Mouse (Mus musculus): ENCODE data around the gene Pars2. TPM values are rescaled to one million over a fixed set of nuclear protein-coding genes. Genes with fewer than 3 reads are reported as not detected.

Pars2 gene
- polyA plus RNA-seq, 1 experiment from 2014 or later, result 7.5 TPM

DNA sequence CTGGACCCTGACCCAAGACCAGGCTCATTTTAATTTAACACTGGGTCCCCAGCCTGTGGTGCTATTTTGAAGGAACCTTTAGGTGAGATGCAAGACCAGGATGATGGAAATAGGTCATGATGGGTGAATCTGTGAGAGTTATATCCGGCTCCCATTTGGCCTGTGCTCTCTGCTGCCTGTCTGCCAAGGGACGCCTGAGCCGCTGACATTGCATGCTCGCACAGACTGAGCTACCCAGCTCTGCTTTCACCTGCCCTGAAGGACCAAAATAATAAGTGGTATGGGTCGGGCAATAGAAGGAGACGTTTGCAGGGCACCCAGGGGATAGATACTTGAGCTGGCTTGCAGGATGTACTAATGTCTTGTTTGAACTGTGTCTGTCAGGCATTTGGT is 6.7 kb upstream of the Pars2 start:
- no peak overlapping the region for H3K9ac ChIP-seq
- 54% methylated on average over 6 of the region's 6 CpGs for WGBS (ENCODE audit: insufficient replicate concordance)
- no peaks in the 10 kb centered on the region for H3K36me3 ChIP-seq
- ATAC-seq, result no peak
- no peak overlapping the region for H3K4me2 ChIP-seq
- no peak overlapping the region for H3K4me3 ChIP-seq
- no peaks in the 10 kb centered on the region for H3K4me1 ChIP-seq
- H3K9me3 ChIP-seq (replicated peaks), result no peaks in the 10 kb centered on the region
- no peak overlapping the region for H3K27ac ChIP-seq
- peaks cover 37% of the 10 kb centered on the region for H3K27me3 ChIP-seq (replicated peaks)

DNA sequence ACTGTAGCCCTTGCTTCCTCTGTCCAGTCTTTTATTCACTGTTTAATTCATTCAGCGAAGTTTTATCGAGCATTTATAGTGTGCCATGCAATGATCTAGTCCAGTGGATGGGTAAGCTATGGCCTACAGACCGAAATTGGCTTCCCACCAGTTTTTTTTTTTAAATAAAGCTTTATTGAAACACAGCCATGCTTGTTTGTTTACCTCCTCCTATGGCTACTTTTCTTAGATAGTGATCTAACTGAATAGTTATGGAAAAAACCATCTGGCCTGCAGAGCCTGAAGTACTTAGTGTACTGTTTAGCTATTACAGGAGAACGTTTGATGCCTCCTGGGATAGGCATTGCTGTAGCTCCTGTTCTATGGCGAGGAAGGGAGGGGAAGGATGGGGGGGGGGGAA is 5.1 kb upstream of the Pars2 start:
- no peak for ATAC-seq
- no peak overlapping the region for H3K4me2 ChIP-seq
- 65% methylated on average over 5 of the region's 5 CpGs for WGBS (ENCODE audit: insufficient replicate concordance)
- H3K4me3 ChIP-seq, result no peak overlapping the region
- peaks cover 4% of the 10 kb centered on the region; the same call in 1 of the 2 replicates for H3K4me1 ChIP-seq
- H3K9me3 ChIP-seq (replicated peaks), result no peaks in the 10 kb centered on the region
- peaks cover 37% of the 10 kb centered on the region for H3K27me3 ChIP-seq (replicated peaks)
- H3K9ac ChIP-seq, result no peak overlapping the region
- H3K36me3 ChIP-seq, result no peaks in the 10 kb centered on the region
- H3K27ac ChIP-seq, result no peak overlapping the region

DNA sequence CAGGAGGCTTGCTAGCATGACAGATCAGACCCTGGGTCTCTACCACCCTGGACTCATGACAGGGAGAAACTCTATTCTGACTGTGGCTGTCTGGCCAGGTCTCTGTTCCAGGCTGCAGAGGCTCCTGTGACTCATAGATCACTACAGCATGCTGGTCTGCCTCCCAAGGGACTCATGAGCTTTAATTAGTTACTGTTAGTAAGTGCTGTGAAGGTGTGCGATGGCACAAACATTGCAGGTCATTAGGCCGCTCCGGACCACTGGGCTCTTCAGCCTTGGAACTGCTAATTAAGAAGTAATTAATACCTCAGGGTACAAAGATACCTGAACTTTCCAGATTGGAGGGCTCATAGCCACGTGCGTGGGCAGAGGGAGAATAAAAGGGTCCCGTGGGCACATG is 3.7 kb upstream of the Pars2 start:
- H3K4me1 ChIP-seq, result peaks cover 13% of the 10 kb centered on the region

DNA sequence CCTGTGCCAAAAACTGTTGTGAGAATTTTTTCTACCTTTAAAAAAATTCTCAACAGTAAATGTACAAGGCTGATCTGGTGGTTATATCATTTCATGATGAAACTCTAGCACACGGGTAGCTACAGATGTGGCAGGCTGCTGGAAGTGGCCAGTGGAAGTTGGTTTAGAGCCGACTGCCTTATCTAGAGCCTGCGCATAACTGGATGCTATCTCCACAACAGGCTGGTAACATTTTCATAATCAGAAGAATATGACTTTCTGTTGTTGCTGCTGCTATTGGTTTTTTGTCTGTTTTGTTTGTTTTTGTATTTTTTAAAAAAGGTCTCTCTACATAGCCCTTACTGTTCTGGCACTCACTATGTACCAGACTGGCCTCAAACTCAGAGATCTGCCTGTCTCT is 1.7 kb downstream of the Pars2 start:
- peaks cover 28% of the 10 kb centered on the region for H3K36me3 ChIP-seq
- 62% methylated on average over 3 of the region's 3 CpGs for WGBS (ENCODE audit: insufficient replicate concordance)

More for the DNA sequence above, 3.7 kb upstream of the Pars2 start:
- Histone ChIP-seq H3K4me3 (no peak overlapping the region), H3K27me3 (replicated peaks) (peaks cover 37% of the 10 kb centered on the region), H3K27ac (no peak overlapping the region), H3K4me2 (no peak overlapping the region), H3K9ac (no peak overlapping the region), H3K36me3 (no peaks in the 10 kb centered on the region), H3K9me3 (replicated peaks) (no peaks in the 10 kb centered on the region)
- 67% methylated on average over 6 of the region's 6 CpGs for WGBS (ENCODE audit: insufficient replicate concordance)
- no peak for ATAC-seq

DNA sequence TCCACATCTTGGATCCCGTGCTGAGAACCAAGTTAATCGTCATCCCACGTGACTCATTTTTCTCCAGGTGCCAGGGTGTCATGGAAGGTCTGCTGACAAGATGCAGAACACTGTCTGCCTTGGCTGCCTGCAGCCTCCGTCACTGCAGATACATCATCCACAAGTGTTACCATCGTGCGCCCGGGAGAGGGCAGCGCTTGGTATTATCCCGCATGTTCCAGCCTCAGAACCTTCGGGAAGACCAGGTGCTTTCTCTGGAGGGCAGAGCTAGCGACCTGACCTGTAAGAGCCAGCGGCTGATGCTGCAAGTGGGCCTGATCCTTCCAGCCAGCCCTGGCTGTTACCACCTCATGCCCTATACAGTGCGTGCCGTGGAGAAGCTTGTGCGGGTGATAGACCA is 2.2 kb downstream of the Pars2 start:
- Histone ChIP-seq H3K9me3 (replicated peaks) (no peaks in the 10 kb centered on the region), H3K4me3 (no peak overlapping the region), H3K4me1 (peaks cover 19% of the 10 kb centered on the region), H3K36me3 (peaks cover 33% of the 10 kb centered on the region), H3K27ac (no peak overlapping the region), H3K27me3 (replicated peaks) (peaks cover 11% of the 10 kb centered on the region; the same call in 1 of the 2 replicates), H3K9ac (no peak overlapping the region), H3K4me2 (no peak overlapping the region)
- WGBS (ENCODE audit: insufficient replicate concordance), result 80% methylated on average over 15 of the region's 15 CpGs
- no peak for ATAC-seq

More for the DNA sequence above, 1.7 kb downstream of the Pars2 start:
- no peak for ATAC-seq
- H3K4me3 ChIP-seq, result no peak overlapping the region
- no peaks in the 10 kb centered on the region for H3K9me3 ChIP-seq (replicated peaks)
- H3K9ac ChIP-seq, result no peak overlapping the region
- no peak overlapping the region for H3K27ac ChIP-seq
- H3K4me1 ChIP-seq, result peaks cover 19% of the 10 kb centered on the region
- no peak overlapping the region for H3K4me2 ChIP-seq
- H3K27me3 ChIP-seq (replicated peaks), result peaks cover 16% of the 10 kb centered on the region

DNA sequence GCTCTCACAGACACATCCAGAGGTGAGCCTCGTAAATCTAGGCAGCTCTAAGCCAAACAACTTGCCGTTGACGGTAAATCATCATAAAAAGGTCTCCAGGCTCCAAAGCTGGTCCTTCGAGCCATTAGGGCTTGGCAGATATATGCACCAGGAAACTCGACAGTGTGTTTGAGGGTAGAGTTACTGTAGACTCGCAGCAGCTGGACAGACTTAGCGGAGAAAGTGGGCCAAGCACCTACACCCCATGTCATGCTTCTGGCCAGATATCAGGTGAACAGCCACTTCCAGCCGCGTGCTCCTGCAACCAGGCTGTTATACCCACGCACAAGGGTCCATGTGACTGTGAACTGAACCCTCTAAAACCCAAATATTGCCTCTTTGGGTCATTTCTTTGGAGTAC is 4.8 kb downstream of the Pars2 start:
- no peaks in the 10 kb centered on the region for H3K9me3 ChIP-seq (replicated peaks)
- no peak overlapping the region for H3K9ac ChIP-seq
- WGBS (ENCODE audit: insufficient replicate concordance), result 85% methylated on average over 10 of the region's 10 CpGs
- no peak overlapping the region for H3K4me2 ChIP-seq
- ATAC-seq, result no peak
- no peak overlapping the region for H3K27ac ChIP-seq
- H3K4me3 ChIP-seq, result no peak overlapping the region
- peaks cover 57% of the 10 kb centered on the region for H3K36me3 ChIP-seq
- peaks cover 15% of the 10 kb centered on the region for H3K4me1 ChIP-seq
- H3K27me3 ChIP-seq (replicated peaks), result no peaks in the 10 kb centered on the region

DNA sequence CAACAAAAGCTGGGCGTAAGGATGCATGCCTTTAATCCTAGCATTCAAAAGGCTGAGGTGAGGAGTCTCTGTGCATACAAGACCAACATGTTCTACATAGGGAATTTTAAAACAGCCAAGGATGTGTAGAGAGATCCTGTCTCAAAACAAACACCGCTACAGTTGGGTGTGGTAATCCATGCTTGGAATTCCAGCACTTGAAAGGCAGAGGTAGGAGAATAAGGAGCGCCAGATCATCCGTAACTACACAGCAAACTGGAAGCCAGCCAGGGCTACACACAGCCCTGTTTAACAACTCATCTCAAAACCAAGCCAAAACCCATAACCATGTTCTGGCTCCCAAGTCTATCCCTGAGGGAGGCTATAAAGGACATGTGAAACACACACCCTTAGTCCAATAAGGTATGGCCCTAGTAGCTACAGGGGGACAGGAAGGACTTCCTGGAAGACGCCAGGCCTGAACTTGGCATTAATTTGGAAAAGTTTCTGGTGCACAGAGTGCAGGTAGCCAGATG is 13.1 kb downstream of the Pars2 start:
- Histone ChIP-seq H3K9ac (no peak overlapping the region), H3K4me3 (no peak overlapping the region), H3K9me3 (replicated peaks) (no peaks in the 10 kb centered on the region), H3K27me3 (replicated peaks) (no peaks in the 10 kb centered on the region), H3K4me1 (no peaks in the 10 kb centered on the region), H3K36me3 (peaks cover 100% of the 10 kb centered on the region), H3K27ac (no peak overlapping the region), H3K4me2 (no peak overlapping the region)
- ATAC-seq, result no peak
- 81% methylated on average over 5 of the region's 5 CpGs for WGBS (ENCODE audit: insufficient replicate concordance)

DNA sequence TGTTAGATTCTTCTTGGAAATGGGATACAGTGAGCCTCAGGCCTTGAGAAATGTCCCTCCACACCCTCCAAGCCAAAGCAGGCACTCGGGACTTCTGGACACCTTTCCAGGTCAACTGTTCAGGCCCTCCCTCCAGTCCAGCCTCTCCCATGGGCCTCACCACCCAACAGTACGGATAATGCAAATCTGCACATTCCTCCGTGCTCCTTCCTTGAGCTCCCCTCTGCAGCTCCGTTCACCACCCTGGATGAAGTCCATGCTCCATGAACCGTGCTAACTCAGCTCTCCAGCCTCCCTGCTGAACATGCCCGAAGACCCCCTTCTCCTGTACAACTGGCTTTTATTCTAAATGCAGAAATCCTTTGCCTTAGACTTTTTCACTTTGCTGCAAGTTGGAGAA is 13.8 kb downstream of the Pars2 start:
- Histone ChIP-seq H3K27me3 (replicated peaks) (no peaks in the 10 kb centered on the region), H3K9me3 (replicated peaks) (no peaks in the 10 kb centered on the region), H3K36me3 (peaks cover 100% of the 10 kb centered on the region), H3K4me2 (no peak overlapping the region), H3K4me1 (no peaks in the 10 kb centered on the region), H3K4me3 (no peak overlapping the region), H3K27ac (no peak overlapping the region), H3K9ac (no peak overlapping the region)
- 81% methylated on average over 6 of the region's 6 CpGs for WGBS (ENCODE audit: insufficient replicate concordance)
- ATAC-seq, result no peak

DNA sequence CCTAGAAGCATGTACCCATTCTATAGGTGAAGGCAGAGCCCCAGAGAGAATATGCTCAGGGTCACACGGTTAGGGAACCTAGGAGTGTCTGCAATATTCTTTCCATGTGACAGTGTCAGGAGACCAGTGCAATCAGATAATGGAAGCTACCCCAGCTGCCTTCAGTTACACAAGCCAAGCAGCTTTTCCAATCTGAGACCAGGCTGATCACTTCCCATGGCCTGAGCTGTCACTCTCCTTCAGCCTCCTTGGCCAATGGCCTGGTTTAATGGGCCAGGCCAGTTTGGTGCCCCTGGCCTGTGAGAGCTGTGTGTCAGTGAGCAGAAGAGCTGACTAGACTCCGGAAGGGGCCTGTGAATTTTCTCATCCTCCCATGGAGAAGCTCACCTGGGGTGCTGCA is 14.4 kb downstream of the Pars2 start:
- Histone ChIP-seq H3K4me2 (no peak overlapping the region), H3K4me3 (no peak overlapping the region), H3K27ac (no peak overlapping the region), H3K9ac (no peak overlapping the region), H3K4me1 (no peaks in the 10 kb centered on the region), H3K36me3 (peaks cover 100% of the 10 kb centered on the region), H3K9me3 (replicated peaks) (no peaks in the 10 kb centered on the region), H3K27me3 (replicated peaks) (no peaks in the 10 kb centered on the region)
- no peak for ATAC-seq
- WGBS (ENCODE audit: insufficient replicate concordance), result 84% methylated on average over 2 of the region's 2 CpGs

DNA sequence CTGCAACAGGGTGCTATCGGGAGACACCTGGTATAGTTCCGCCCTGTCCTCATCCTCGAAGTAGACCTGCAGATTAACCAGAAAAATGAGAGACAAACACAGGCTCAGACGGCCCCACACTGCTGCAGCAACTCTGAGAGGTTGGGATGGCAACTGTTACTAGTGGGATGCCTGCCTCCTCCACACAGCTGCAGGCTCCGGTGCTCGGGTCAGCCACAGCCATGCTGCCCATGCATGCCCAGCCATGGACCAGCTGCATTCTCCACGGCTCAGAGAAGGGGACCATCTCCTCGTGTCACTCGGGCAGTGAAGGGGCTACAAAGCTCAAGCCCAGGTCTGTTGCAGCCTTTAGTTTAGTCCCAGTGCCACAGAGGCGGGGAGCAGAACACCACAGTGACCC is 14.8 kb downstream of the Pars2 start:
- H3K27ac ChIP-seq, result no peak overlapping the region
- 86% methylated on average over 10 of the region's 10 CpGs for WGBS (ENCODE audit: insufficient replicate concordance)
- no peak for ATAC-seq
- peaks cover 100% of the 10 kb centered on the region for H3K36me3 ChIP-seq
- H3K4me2 ChIP-seq, result no peak overlapping the region
- no peaks in the 10 kb centered on the region for H3K9me3 ChIP-seq (replicated peaks)
- no peaks in the 10 kb centered on the region for H3K27me3 ChIP-seq (replicated peaks)
- no peaks in the 10 kb centered on the region for H3K4me1 ChIP-seq
- H3K4me3 ChIP-seq, result no peak overlapping the region
- H3K9ac ChIP-seq, result no peak overlapping the region

DNA sequence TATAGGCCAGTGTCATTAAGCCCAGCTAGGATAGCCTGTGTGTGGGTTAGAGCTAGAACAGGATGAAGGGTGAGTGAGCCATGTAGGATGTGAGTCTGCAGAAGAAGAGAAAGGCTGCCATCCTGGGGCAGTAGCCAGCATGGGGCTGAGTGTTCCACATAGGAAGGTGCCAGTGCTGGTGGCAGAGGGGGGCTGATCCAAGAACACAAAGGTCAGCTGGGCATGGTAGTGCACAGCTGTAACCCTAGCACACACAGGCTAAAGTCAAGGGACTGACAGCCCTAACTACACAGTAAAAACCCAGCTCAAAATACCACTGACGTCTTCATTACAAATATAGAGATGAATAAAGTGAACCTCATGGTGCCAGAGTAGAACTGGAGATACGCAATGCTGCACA is 15.7 kb downstream of the Pars2 start:
- no peak overlapping the region for H3K4me3 ChIP-seq
- 83% methylated on average over 2 of the region's 2 CpGs for WGBS (ENCODE audit: insufficient replicate concordance)
- H3K36me3 ChIP-seq, result peaks cover 100% of the 10 kb centered on the region
- no peaks in the 10 kb centered on the region for H3K27me3 ChIP-seq (replicated peaks)
- no peaks in the 10 kb centered on the region for H3K4me1 ChIP-seq
- no peak overlapping the region for H3K27ac ChIP-seq
- no peak overlapping the region for H3K4me2 ChIP-seq
- no peak overlapping the region for H3K9ac ChIP-seq
- no peaks in the 10 kb centered on the region for H3K9me3 ChIP-seq (replicated peaks)
- ATAC-seq, result no peak

DNA sequence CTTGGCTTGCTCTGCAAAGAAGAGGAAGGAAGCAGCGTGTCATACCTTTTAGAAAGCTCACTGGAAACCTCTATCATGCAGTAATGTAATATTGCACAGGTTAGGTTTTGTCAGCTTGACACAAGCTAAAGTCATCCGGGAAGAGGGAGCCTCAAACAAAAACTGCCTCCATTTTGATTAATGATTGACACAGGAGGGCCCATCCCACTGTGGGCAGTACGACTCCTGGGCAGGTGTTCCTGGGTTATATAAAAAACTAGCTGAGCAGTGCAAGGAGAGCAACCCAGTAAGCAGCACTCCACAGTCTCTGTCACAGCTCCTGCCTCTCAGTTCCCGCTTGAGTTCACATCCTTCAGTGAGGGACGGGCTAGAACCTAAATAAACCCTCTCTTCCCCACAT is 25.9 kb downstream of the Pars2 start:
- no peak for ATAC-seq
- Histone ChIP-seq H3K27ac (no peak overlapping the region), H3K4me3 (no peak overlapping the region), H3K9me3 (replicated peaks) (no peaks in the 10 kb centered on the region), H3K9ac (no peak overlapping the region), H3K4me1 (peaks cover 32% of the 10 kb centered on the region), H3K27me3 (replicated peaks) (no peaks in the 10 kb centered on the region), H3K36me3 (peaks cover 57% of the 10 kb centered on the region), H3K4me2 (no peak overlapping the region)
- WGBS (ENCODE audit: insufficient replicate concordance), result 85% methylated on average over 5 of the region's 5 CpGs

DNA sequence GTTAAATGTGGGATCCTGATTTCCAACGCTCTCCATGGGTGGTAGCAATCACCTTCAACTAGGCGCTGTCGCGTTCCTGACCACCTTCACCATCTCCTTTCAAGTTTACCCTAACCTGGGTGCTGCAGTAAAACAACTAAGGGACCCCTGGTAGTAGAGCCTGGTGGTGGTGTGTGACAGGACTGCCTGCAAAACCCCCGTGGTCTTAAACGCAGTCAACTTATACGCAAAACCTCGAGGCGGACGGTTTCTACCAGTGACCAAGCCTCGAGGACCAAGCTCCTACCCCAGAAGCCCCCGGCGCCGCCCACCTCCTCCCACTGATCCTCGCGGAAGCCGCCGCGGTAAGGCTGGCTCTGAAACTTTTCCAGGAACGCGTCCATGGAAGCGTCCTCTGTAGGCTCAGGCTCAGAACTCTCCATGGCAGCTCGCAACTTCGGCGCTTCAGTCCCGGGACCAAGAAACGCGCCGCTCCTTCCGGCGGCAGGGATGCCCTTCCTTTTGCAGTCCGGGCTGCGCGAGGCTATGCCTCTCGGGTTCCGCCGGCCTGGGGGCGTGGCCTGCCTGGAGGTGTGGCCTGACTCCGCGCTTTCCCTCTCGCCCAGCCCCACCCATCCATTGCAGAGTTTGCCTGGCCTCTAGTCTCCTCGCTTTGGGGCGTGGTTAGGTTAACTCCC is 27.7 kb downstream of the Pars2 start, which contains the start of gene Ttc4:
TSS of gene Ttc4 (minus strand) at position 503 of the 677 bp plus-strand sequence.
- ATAC-seq, result peak; percentile 100

More for the DNA sequence above, 27.7 kb downstream of the Pars2 start, which contains the start of gene Ttc4:
- H3K4me3 ChIP-seq, result peak within 1 kb of the TSS; percentile 89
- H3K9me3 ChIP-seq (replicated peaks), result no peaks in the 10 kb centered on the region
- WGBS (ENCODE audit: insufficient replicate concordance), result under 1% methylated on average over 43 of the region's 43 CpGs
- peak within 1 kb of the TSS; percentile 88 for H3K4me2 ChIP-seq
- H3K27me3 ChIP-seq (replicated peaks), result 0 out of 2 replicates have a peak, but pooled peaks cover 7% of the 10 kb centered on the region
- H3K36me3 ChIP-seq, result peaks cover 39% of the 10 kb centered on the region
- peaks cover 32% of the 10 kb centered on the region for H3K4me1 ChIP-seq
- peak within 1 kb of the TSS; percentile 81 for H3K27ac ChIP-seq
- H3K9ac ChIP-seq, result peak within 1 kb of the TSS; percentile 94
